Mouse (Mus musculus): ENCODE results near the gene Lrp8. TPM values are rescaled to one million over a fixed set of nuclear protein-coding genes. Genes with fewer than 3 reads are reported as not detected.
A peak's percentile ranks its signal among the peaks of the same experiment; 100 is the strongest.

Gene Lrp8
- polyA plus RNA-seq, 1 experiment from 2014 or later, result 0.26 TPM

GRCm38 (mm10) chr4:107833525-107833924 lies 31.5 kb downstream of the Lrp8 start:
- H3K4me3 ChIP-seq (ENCODE audit: low read length), result no peak overlapping the region
- H3K9ac ChIP-seq (ENCODE audit: low read length), result no peak overlapping the region
- WGBS, result 76% methylated on average over 5 of the region's 5 CpGs
- H3K9me3 ChIP-seq (ENCODE audit: control insufficient read depth, low read length), result no peaks in the 10 kb centered on the region
- H3K4me2 ChIP-seq (ENCODE audit: low read depth, low read length), result no peak overlapping the region
- peaks cover 8% of the 10 kb centered on the region; the same call in 1 of the 2 replicates for H3K4me1 ChIP-seq (replicated peaks; ENCODE audit: control insufficient read depth, insufficient read depth, low read length)
- no peaks in the 10 kb centered on the region for H3K27me3 ChIP-seq (ENCODE audit: control insufficient read depth, insufficient read depth, low read depth, low read length)
- no peak for ATAC-seq (ENCODE audit: low read depth)
- H3K27ac ChIP-seq (ENCODE audit: low read length), result no peak overlapping the region
- H3K36me3 ChIP-seq (ENCODE audit: control insufficient read depth, insufficient read depth, low read length), result no peaks in the 10 kb centered on the region

- Histone ChIP-seq H3K9ac (ENCODE audit: low read length) (no peak overlapping the region), H3K9me3 (ENCODE audit: control insufficient read depth, low read length) (no peaks in the 10 kb centered on the region), H3K4me2 (ENCODE audit: low read depth, low read length) (no peak overlapping the region), H3K4me1 (replicated peaks; ENCODE audit: control insufficient read depth, insufficient read depth, low read length) (peaks cover 5% of the 10 kb centered on the region; the same call in 1 of the 2 replicates), H3K4me3 (ENCODE audit: low read length) (no peak overlapping the region), H3K36me3 (ENCODE audit: control insufficient read depth, insufficient read depth, low read length) (no peaks in the 10 kb centered on the region), H3K27ac (ENCODE audit: low read length) (no peak overlapping the region), H3K27me3 (ENCODE audit: control insufficient read depth, insufficient read depth, low read depth, low read length) (no peaks in the 10 kb centered on the region)
- ATAC-seq (ENCODE audit: low read depth), result peak; percentile 39; the same call in 1 of the 2 replicates
- WGBS, result 47% methylated on average over 22 of the region's 22 CpGs
Measured at GRCm38 (mm10) chr4:107834643-107835314, 32.7 kb downstream of the Lrp8 start.

- Histone ChIP-seq H3K36me3 (ENCODE audit: control insufficient read depth, insufficient read depth, low read length) (no peaks in the 10 kb centered on the region), H3K9me3 (ENCODE audit: control insufficient read depth, low read length) (no peaks in the 10 kb centered on the region), H3K27me3 (ENCODE audit: control insufficient read depth, insufficient read depth, low read depth, low read length) (no peaks in the 10 kb centered on the region), H3K27ac (ENCODE audit: low read length) (no peak overlapping the region), H3K4me3 (ENCODE audit: low read length) (no peak overlapping the region), H3K4me1 (replicated peaks; ENCODE audit: control insufficient read depth, insufficient read depth, low read length) (peaks cover 5% of the 10 kb centered on the region; the same call in 1 of the 2 replicates), H3K9ac (ENCODE audit: low read length) (no peak overlapping the region), H3K4me2 (ENCODE audit: low read depth, low read length) (no peak overlapping the region)
- no peak for ATAC-seq (ENCODE audit: low read depth)
- 47% methylated on average over 5 of the region's 5 CpGs for WGBS
Measured at GRCm38 (mm10) chr4:107835508-107835909, 33.4 kb downstream of the Lrp8 start.

- Histone ChIP-seq H3K4me1 (replicated peaks; ENCODE audit: control insufficient read depth, insufficient read depth, low read length) (peaks cover 5% of the 10 kb centered on the region; the same call in 1 of the 2 replicates), H3K9me3 (ENCODE audit: control insufficient read depth, low read length) (no peaks in the 10 kb centered on the region), H3K4me3 (ENCODE audit: low read length) (no peak overlapping the region), H3K9ac (ENCODE audit: low read length) (no peak overlapping the region), H3K4me2 (ENCODE audit: low read depth, low read length) (no peak overlapping the region), H3K36me3 (ENCODE audit: control insufficient read depth, insufficient read depth, low read length) (no peaks in the 10 kb centered on the region), H3K27ac (ENCODE audit: low read length) (no peak overlapping the region), H3K27me3 (ENCODE audit: control insufficient read depth, insufficient read depth, low read depth, low read length) (no peaks in the 10 kb centered on the region)
- WGBS, result 60% methylated on average over 5 of the region's 5 CpGs
- ATAC-seq (ENCODE audit: low read depth), result no peak
Measured at GRCm38 (mm10) chr4:107836758-107837157, 34.7 kb downstream of the Lrp8 start.

GRCm38 (mm10) chr4:107837910-107838309 lies 35.8 kb downstream of the Lrp8 start:
- H3K4me2 ChIP-seq (ENCODE audit: low read depth, low read length), result no peak overlapping the region
- H3K4me3 ChIP-seq (ENCODE audit: low read length), result no peak overlapping the region
- no peaks in the 10 kb centered on the region for H3K36me3 ChIP-seq (ENCODE audit: control insufficient read depth, insufficient read depth, low read length)
- no peak for ATAC-seq (ENCODE audit: low read depth)
- 0 out of 2 replicates have a peak, but pooled peaks cover 3% of the 10 kb centered on the region for H3K4me1 ChIP-seq (replicated peaks; ENCODE audit: control insufficient read depth, insufficient read depth, low read length)
- WGBS, result 84% methylated on average over 3 of the region's 3 CpGs
- H3K27ac ChIP-seq (ENCODE audit: low read length), result no peak overlapping the region
- no peak overlapping the region for H3K9ac ChIP-seq (ENCODE audit: low read length)
- H3K27me3 ChIP-seq (ENCODE audit: control insufficient read depth, insufficient read depth, low read depth, low read length), result no peaks in the 10 kb centered on the region
- H3K9me3 ChIP-seq (ENCODE audit: control insufficient read depth, low read length), result no peaks in the 10 kb centered on the region

GRCm38 (mm10) chr4:107843687-107844086 lies 41.6 kb downstream of the Lrp8 start:
- no peak overlapping the region for H3K27ac ChIP-seq (ENCODE audit: low read length)
- no peaks in the 10 kb centered on the region for H3K9me3 ChIP-seq (ENCODE audit: control insufficient read depth, low read length)
- WGBS, result 80% methylated on average over 8 of the region's 8 CpGs
- ATAC-seq (ENCODE audit: low read depth), result no peak
- no peak overlapping the region for H3K4me3 ChIP-seq (ENCODE audit: low read length)
- H3K4me2 ChIP-seq (ENCODE audit: low read depth, low read length), result no peak overlapping the region
- H3K4me1 ChIP-seq (replicated peaks; ENCODE audit: control insufficient read depth, insufficient read depth, low read length), result no peaks in the 10 kb centered on the region
- no peak overlapping the region for H3K9ac ChIP-seq (ENCODE audit: low read length)
- H3K36me3 ChIP-seq (ENCODE audit: control insufficient read depth, insufficient read depth, low read length), result no peaks in the 10 kb centered on the region
- H3K27me3 ChIP-seq (ENCODE audit: control insufficient read depth, insufficient read depth, low read depth, low read length), result peaks cover 21% of the 10 kb centered on the region

GRCm38 (mm10) chr4:107844971-107845370 lies 42.9 kb downstream of the Lrp8 start:
- Histone ChIP-seq H3K27ac (ENCODE audit: low read length) (no peak overlapping the region), H3K9me3 (ENCODE audit: control insufficient read depth, low read length) (no peaks in the 10 kb centered on the region), H3K36me3 (ENCODE audit: control insufficient read depth, insufficient read depth, low read length) (no peaks in the 10 kb centered on the region), H3K4me3 (ENCODE audit: low read length) (no peak overlapping the region), H3K9ac (ENCODE audit: low read length) (no peak overlapping the region), H3K4me1 (replicated peaks; ENCODE audit: control insufficient read depth, insufficient read depth, low read length) (no peaks in the 10 kb centered on the region), H3K4me2 (ENCODE audit: low read depth, low read length) (no peak overlapping the region), H3K27me3 (ENCODE audit: control insufficient read depth, insufficient read depth, low read depth, low read length) (peaks cover 21% of the 10 kb centered on the region)
- 2% methylated on average over 10 of the region's 10 CpGs for WGBS
- no peak for ATAC-seq (ENCODE audit: low read depth)

- Histone ChIP-seq H3K36me3 (ENCODE audit: control insufficient read depth, insufficient read depth, low read length) (no peaks in the 10 kb centered on the region), H3K4me2 (ENCODE audit: low read depth, low read length) (no peak overlapping the region), H3K4me3 (ENCODE audit: low read length) (no peak overlapping the region), H3K27ac (ENCODE audit: low read length) (no peak overlapping the region), H3K9me3 (ENCODE audit: control insufficient read depth, low read length) (no peaks in the 10 kb centered on the region), H3K4me1 (replicated peaks; ENCODE audit: control insufficient read depth, insufficient read depth, low read length) (no peaks in the 10 kb centered on the region), H3K9ac (ENCODE audit: low read length) (no peak overlapping the region), H3K27me3 (ENCODE audit: control insufficient read depth, insufficient read depth, low read depth, low read length) (peaks cover 21% of the 10 kb centered on the region)
- WGBS, result 58% methylated on average over 7 of the region's 7 CpGs
- ATAC-seq (ENCODE audit: low read depth), result no peak
Measured at GRCm38 (mm10) chr4:107846795-107847194, 44.7 kb downstream of the Lrp8 start.

GRCm38 (mm10) chr4:107848546-107848945 lies 46.5 kb downstream of the Lrp8 start:
- Histone ChIP-seq H3K4me3 (ENCODE audit: low read length) (no peak overlapping the region), H3K27me3 (ENCODE audit: control insufficient read depth, insufficient read depth, low read depth, low read length) (peaks cover 21% of the 10 kb centered on the region)
- 72% methylated on average over 5 of the region's 5 CpGs for WGBS

More at GRCm38 (mm10) chr4:107848546-107848945, 46.5 kb downstream of the Lrp8 start:
- no peaks in the 10 kb centered on the region for H3K9me3 ChIP-seq (ENCODE audit: control insufficient read depth, low read length)
- H3K4me2 ChIP-seq (ENCODE audit: low read depth, low read length), result no peak overlapping the region
- no peak overlapping the region for H3K27ac ChIP-seq (ENCODE audit: low read length)
- no peak overlapping the region for H3K9ac ChIP-seq (ENCODE audit: low read length)
- H3K4me1 ChIP-seq (replicated peaks; ENCODE audit: control insufficient read depth, insufficient read depth, low read length), result no peaks in the 10 kb centered on the region
- ATAC-seq (ENCODE audit: low read depth), result no peak
- no peaks in the 10 kb centered on the region for H3K36me3 ChIP-seq (ENCODE audit: control insufficient read depth, insufficient read depth, low read length)
